Mouse (Mus musculus): ENCODE measurements around the gene Olfr1129. TPM values are rescaled to one million over a fixed set of nuclear protein-coding genes. Genes with fewer than 3 reads are reported as not detected.

Gene Olfr1129
- polyA plus RNA-seq, 1 experiment from 2014 or later, result not detected

Other genes starting within 250 kb of the Olfr1129 start
- gene Olfr1120, start 219.1 kb upstream of the Olfr1129 start, polyA plus RNA-seq (2014; fragmentation: Nextera tagmentation; extraction: Ambion mirVana), result not detected in 2 replicates
- not detected in 2 replicates for gene Olfr1121, start 204.0 kb upstream of the Olfr1129 start, polyA plus RNA-seq (2014; fragmentation: Nextera tagmentation; extraction: Ambion mirVana)
- not detected in 2 replicates for gene Olfr1122, start 188.1 kb upstream of the Olfr1129 start, polyA plus RNA-seq (2014; fragmentation: Nextera tagmentation; extraction: Ambion mirVana)
- not detected in 2 replicates for gene Olfr1123, start 157.3 kb upstream of the Olfr1129 start, polyA plus RNA-seq (2014; fragmentation: Nextera tagmentation; extraction: Ambion mirVana)
- not detected in 2 replicates for gene Olfr1124, start 143.6 kb upstream of the Olfr1129 start, polyA plus RNA-seq (2014; fragmentation: Nextera tagmentation; extraction: Ambion mirVana)
- gene Olfr1126, start 119.9 kb upstream of the Olfr1129 start, polyA plus RNA-seq (2014; fragmentation: Nextera tagmentation; extraction: Ambion mirVana), result not detected in 2 replicates
- not detected in 2 replicates for gene Pramel7, start 76.8 kb upstream of the Olfr1129 start, polyA plus RNA-seq (2014; fragmentation: Nextera tagmentation; extraction: Ambion mirVana)
- gene Pramel6, start 67.3 kb upstream of the Olfr1129 start, polyA plus RNA-seq (2014; fragmentation: Nextera tagmentation; extraction: Ambion mirVana), result not detected in 2 replicates
- gene Olfr153, start 42.1 kb upstream of the Olfr1129 start, polyA plus RNA-seq (2014; fragmentation: Nextera tagmentation; extraction: Ambion mirVana), result not detected in 2 replicates
- not detected in 2 replicates for gene Olfr1128, start 28.4 kb upstream of the Olfr1129 start, polyA plus RNA-seq (2014; fragmentation: Nextera tagmentation; extraction: Ambion mirVana)
- not detected in 2 replicates for gene Olfr1130, start 32.3 kb downstream of the Olfr1129 start, polyA plus RNA-seq (2014; fragmentation: Nextera tagmentation; extraction: Ambion mirVana)
- not detected in 2 replicates for gene Olfr1131, start 53.2 kb downstream of the Olfr1129 start, polyA plus RNA-seq (2014; fragmentation: Nextera tagmentation; extraction: Ambion mirVana)
- gene Olfr1132, start 63.6 kb downstream of the Olfr1129 start, polyA plus RNA-seq (2014; fragmentation: Nextera tagmentation; extraction: Ambion mirVana), result not detected in 2 replicates
- not detected in 2 replicates for gene Olfr1133, start 73.5 kb downstream of the Olfr1129 start, polyA plus RNA-seq (2014; fragmentation: Nextera tagmentation; extraction: Ambion mirVana)
- not detected in 2 replicates for gene Olfr1134, start 84.6 kb downstream of the Olfr1129 start, polyA plus RNA-seq (2014; fragmentation: Nextera tagmentation; extraction: Ambion mirVana)
- not detected in 2 replicates for gene Olfr1135, start 99.8 kb downstream of the Olfr1129 start, polyA plus RNA-seq (2014; fragmentation: Nextera tagmentation; extraction: Ambion mirVana)
- not detected in 2 replicates for gene Olfr1136, start 120.0 kb downstream of the Olfr1129 start, polyA plus RNA-seq (2014; fragmentation: Nextera tagmentation; extraction: Ambion mirVana)
- not detected in 2 replicates for gene Olfr1137, start 139.3 kb downstream of the Olfr1129 start, polyA plus RNA-seq (2014; fragmentation: Nextera tagmentation; extraction: Ambion mirVana)
- gene Olfr1138, start 166.1 kb downstream of the Olfr1129 start, polyA plus RNA-seq (2014; fragmentation: Nextera tagmentation; extraction: Ambion mirVana), result not detected in 2 replicates
- not detected in 2 replicates for gene Olfr1140, start 169.8 kb downstream of the Olfr1129 start, polyA plus RNA-seq (2014; fragmentation: Nextera tagmentation; extraction: Ambion mirVana)
- gene Olfr1141, start 180.1 kb downstream of the Olfr1129 start, polyA plus RNA-seq (2014; fragmentation: Nextera tagmentation; extraction: Ambion mirVana), result not detected in 2 replicates
- not detected in 2 replicates for gene Olfr152, start 205.6 kb downstream of the Olfr1129 start, polyA plus RNA-seq (2014; fragmentation: Nextera tagmentation; extraction: Ambion mirVana)
- not detected in 2 replicates for gene Olfr1143, start 226.7 kb downstream of the Olfr1129 start, polyA plus RNA-seq (2014; fragmentation: Nextera tagmentation; extraction: Ambion mirVana)
- not detected in 2 replicates for gene Olfr1145, start 235.9 kb downstream of the Olfr1129 start, polyA plus RNA-seq (2014; fragmentation: Nextera tagmentation; extraction: Ambion mirVana)